Mouse (Mus musculus) olfactory bulb, adult 2 months (tissue): Measurements from ENCODE around the gene Myo18a.

Experiments
- CTCF ChIP-seq: fragments of 200-500 bp; IDR thresholded peaks from 2 replicates; pipeline ENCODE4 v1.5.1; 2012; ENCODE audit warnings: low read depth, mild to moderate bottlenecking, low read length, moderate library complexity; ENCODE audit not compliant: insufficient read depth
- POLR2A ChIP-seq: fragments of 200-500 bp; IDR thresholded peaks from 2 replicates; pipeline ENCODE4 v1.6.1; 2012; ENCODE audit warnings: mild to moderate bottlenecking, low read depth, low read length, moderate library complexity; ENCODE audit not compliant: insufficient read depth

DNA sequence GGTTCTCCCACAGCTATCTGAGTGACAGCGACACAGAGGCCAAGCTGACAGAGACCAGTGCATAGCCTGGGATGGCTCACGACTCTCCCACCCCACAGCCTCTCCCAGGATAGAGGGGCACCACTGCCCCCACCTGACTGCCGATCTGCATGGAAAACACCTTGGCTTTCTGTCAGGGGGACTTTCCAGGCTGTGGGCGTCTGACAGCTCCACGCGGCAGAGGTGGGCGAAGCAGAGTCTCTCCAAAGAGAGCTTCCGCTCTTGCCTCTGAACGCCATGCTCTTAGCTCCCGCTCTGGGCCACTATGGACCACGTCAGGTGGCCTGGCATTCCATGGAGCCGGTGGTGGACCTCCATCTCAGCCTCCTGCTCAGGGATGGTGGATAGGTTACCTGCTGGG lies 101.7 kb downstream of the Myo18a start:
- TF ChIP-seq CTCF (no peak), POLR2A (no peak)
